Mouse (Mus musculus): ENCODE measurements around the gene Tbx5. TPM values are rescaled to one million over a fixed set of nuclear protein-coding genes. Genes with fewer than 3 reads are reported as not detected.
"Not testable (repeated sequence)": the region's sequence is repeated elsewhere in the genome, so short reads cannot be mapped to it uniquely, and the experiment has no call there.

The Tbx5 gene
- polyA plus RNA-seq, 1 experiment, result not detected

DNA sequence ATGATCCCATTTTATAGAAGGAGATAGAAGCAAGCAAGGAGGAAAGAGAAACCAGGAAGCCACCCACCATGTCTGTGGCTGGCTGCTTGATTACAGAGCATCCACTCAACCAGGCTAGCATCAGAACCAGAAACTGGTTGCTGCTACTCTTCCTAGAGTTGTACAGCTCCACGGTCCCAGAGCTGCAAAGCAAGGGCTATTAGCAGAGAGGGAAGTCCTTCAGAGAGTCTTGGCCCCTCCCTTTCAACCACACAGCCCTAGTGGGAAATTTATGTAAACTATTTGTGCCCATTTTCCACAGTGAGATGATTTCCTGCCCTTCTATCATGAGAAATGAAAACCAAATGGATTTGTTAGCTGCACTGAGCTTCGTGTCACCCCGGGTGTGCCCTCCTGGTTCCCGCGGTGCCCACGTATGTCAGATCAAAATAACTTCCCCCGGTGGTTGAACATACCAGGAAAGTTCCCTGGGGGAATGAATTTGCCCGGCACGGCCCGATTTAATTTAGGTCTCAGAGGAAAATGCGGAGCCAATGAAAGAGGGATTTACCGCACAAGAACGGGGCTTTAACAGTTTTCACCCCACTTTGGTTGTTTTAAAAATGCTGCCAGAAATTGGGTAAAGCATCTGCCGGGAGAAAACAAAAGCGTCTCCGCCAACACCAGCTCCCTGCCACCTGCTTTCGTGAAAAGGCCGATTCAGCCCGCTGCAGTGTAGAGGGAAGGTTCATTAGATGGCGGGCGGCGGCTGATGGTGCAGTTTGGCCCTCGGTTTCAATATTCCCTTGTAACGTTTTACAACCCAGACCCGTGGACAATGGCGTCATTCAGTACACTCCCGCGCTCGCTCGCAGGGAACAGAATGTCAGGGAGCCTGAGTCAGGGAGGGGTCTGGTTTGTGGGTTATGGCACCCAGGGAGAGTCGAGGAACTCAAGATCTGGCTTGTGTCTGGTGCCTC is 34.1 kb downstream of the Tbx5 start:
- TF ChIP-seq CTCF (IDR thresholded peaks at IDR 0.05; ENCODE audit: low read depth, low read length), result no peak
- TF ChIP-seq POLR2A (IDR thresholded peaks at IDR 0.05; ENCODE audit: borderline replicate concordance, low read depth, low read length), result no peak
- Histone ChIP-seq H3K4me3 (ENCODE audit: insufficient read depth, low read length) (no peak overlapping the region), H3K4me1 (ENCODE audit: control insufficient read depth, insufficient read depth, low read length) (no peaks in the 10 kb centered on the region), H3K27ac (ENCODE audit: insufficient read depth, low read depth, low read length) (no peak overlapping the region)

- TF ChIP-seq POLR2A (IDR thresholded peaks at IDR 0.05; ENCODE audit: borderline replicate concordance, low read depth, low read length), result no peak
- TF ChIP-seq CTCF (IDR thresholded peaks at IDR 0.05; ENCODE audit: low read depth, low read length), result no peak
- H3K4me1 ChIP-seq (ENCODE audit: control insufficient read depth, insufficient read depth, low read length), result no peaks in the 10 kb centered on the region
- no peak overlapping the region for H3K27ac ChIP-seq (ENCODE audit: insufficient read depth, low read depth, low read length)
- no peak overlapping the region for H3K4me3 ChIP-seq (ENCODE audit: insufficient read depth, low read length)
These were observed 35.5 kb downstream of the Tbx5 start for GRCm38 (mm10) chr5:119867986-119868385.

DNA sequence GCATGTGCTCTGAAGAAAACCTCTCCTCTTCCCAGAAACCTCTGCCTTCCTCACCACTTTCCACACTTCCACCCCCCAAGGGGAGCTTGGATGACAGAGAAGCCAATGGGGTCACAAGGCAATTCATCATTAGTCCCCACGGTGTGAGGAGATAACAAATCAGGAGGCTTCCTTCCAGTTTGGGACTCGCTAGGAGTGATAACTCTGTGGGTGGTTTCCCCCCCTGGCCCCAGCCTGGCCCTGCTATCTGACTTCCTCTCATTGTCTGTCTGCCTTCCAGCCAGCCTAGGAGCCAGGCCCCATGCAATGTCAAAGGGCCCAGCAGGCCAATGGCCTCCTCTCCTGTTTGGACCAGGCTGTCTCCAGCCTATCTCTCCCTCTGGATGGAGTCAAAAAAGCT is 43.0 kb downstream of the Tbx5 start:
- no peak overlapping the region for H3K27ac ChIP-seq (ENCODE audit: insufficient read depth, low read depth, low read length)
- no peak overlapping the region for H3K4me3 ChIP-seq (ENCODE audit: insufficient read depth, low read length)

DNA sequence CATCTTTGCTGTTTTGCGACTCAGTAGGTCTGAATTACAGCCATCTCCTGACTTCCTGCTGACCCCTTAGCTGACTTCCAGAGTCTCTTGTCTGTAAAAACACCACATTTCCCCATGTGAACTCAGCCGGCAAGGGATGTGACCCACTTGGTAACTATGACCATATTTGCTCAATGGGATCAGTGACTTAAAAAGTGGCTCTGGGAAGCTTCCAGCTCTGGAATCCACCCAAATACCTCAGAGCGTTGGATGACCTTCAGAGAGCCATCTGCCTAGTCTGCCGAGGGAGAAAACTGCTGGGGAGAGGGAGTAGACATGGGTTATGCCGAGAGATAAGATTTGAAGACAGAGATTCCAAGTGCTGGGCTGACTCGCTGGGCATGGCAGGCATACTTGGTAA is 44.7 kb downstream of the Tbx5 start:
- no peak overlapping the region for H3K4me3 ChIP-seq (ENCODE audit: insufficient read depth, low read length)
- H3K4me1 ChIP-seq (ENCODE audit: control insufficient read depth, insufficient read depth, low read length), result no peaks in the 10 kb centered on the region
- TF ChIP-seq CTCF (IDR thresholded peaks at IDR 0.05; ENCODE audit: low read depth, low read length) (no peak), POLR2A (IDR thresholded peaks at IDR 0.05; ENCODE audit: borderline replicate concordance, low read depth, low read length) (no peak)
- no peak overlapping the region for H3K27ac ChIP-seq (ENCODE audit: insufficient read depth, low read depth, low read length)

More for the DNA sequence above, 43.0 kb downstream of the Tbx5 start:
- no peaks in the 10 kb centered on the region for H3K4me1 ChIP-seq (ENCODE audit: control insufficient read depth, insufficient read depth, low read length)
- TF ChIP-seq CTCF (IDR thresholded peaks at IDR 0.05; ENCODE audit: low read depth, low read length) (no peak), POLR2A (IDR thresholded peaks at IDR 0.05; ENCODE audit: borderline replicate concordance, low read depth, low read length) (no peak)

- no peak overlapping the region for H3K27ac ChIP-seq (ENCODE audit: insufficient read depth, low read depth, low read length)
- TF ChIP-seq POLR2A (IDR thresholded peaks at IDR 0.05; ENCODE audit: borderline replicate concordance, low read depth, low read length) (no peak), CTCF (IDR thresholded peaks at IDR 0.05; ENCODE audit: low read depth, low read length) (no peak)
- H3K4me3 ChIP-seq (ENCODE audit: insufficient read depth, low read length), result no peak overlapping the region
- H3K4me1 ChIP-seq (ENCODE audit: control insufficient read depth, insufficient read depth, low read length), result no peaks in the 10 kb centered on the region
These were observed 53.1 kb downstream of the Tbx5 start for GRCm38 (mm10) chr5:119885595-119885994.

- no peak overlapping the region for H3K27ac ChIP-seq (ENCODE audit: insufficient read depth, low read depth, low read length)
- H3K4me3 ChIP-seq (ENCODE audit: insufficient read depth, low read length), result no peak overlapping the region
- no peaks in the 10 kb centered on the region for H3K4me1 ChIP-seq (ENCODE audit: control insufficient read depth, insufficient read depth, low read length)
- TF ChIP-seq POLR2A (IDR thresholded peaks at IDR 0.05; ENCODE audit: borderline replicate concordance, low read depth, low read length) (no peak), CTCF (IDR thresholded peaks at IDR 0.05; ENCODE audit: low read depth, low read length) (no peak)
These were observed 54.9 kb downstream of the Tbx5 start for GRCm38 (mm10) chr5:119887381-119887780.

GRCm38 (mm10) chr5:119891960-119892359 is 59.5 kb downstream of the Tbx5 start:
- Histone ChIP-seq H3K4me1 (ENCODE audit: control insufficient read depth, insufficient read depth, low read length) (no peaks in the 10 kb centered on the region), H3K27ac (ENCODE audit: insufficient read depth, low read depth, low read length) (no peak overlapping the region), H3K4me3 (ENCODE audit: insufficient read depth, low read length) (no peak overlapping the region)
- TF ChIP-seq CTCF (IDR thresholded peaks at IDR 0.05; ENCODE audit: low read depth, low read length) (no peak), POLR2A (IDR thresholded peaks at IDR 0.05; ENCODE audit: borderline replicate concordance, low read depth, low read length) (no peak)

- Histone ChIP-seq H3K27ac (ENCODE audit: insufficient read depth, low read depth, low read length) (no peak overlapping the region), H3K4me3 (ENCODE audit: insufficient read depth, low read length) (no peak overlapping the region), H3K4me1 (ENCODE audit: control insufficient read depth, insufficient read depth, low read length) (no peaks in the 10 kb centered on the region)
- TF ChIP-seq CTCF (IDR thresholded peaks at IDR 0.05; ENCODE audit: low read depth, low read length) (no peak), POLR2A (IDR thresholded peaks at IDR 0.05; ENCODE audit: borderline replicate concordance, low read depth, low read length) (no peak)
These were observed 60.6 kb downstream of the Tbx5 start for GRCm38 (mm10) chr5:119893060-119893459.

DNA sequence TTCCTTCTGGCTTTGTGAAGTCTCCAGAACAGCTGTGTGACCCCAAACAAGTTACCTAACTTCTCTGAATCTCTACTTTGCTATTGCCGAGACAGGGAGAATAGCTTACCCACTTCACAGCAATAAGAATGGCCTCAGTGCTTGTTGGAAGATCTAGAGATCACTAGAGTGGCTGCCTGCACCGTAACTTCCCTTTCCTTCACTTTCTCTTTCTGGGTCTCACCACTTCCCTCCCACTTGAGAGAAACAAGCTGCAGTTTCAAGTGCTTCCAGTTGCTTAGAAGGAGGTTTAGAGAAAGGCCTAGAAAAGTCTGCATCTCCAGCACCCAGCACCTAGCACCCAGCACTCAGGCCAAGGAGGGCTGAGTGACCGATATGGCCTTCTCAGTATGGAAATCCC is 64.1 kb downstream of the Tbx5 start:
- H3K4me3 ChIP-seq (ENCODE audit: insufficient read depth, low read length), result no peak overlapping the region
- no peaks in the 10 kb centered on the region for H3K4me1 ChIP-seq (ENCODE audit: control insufficient read depth, insufficient read depth, low read length)
- no peak overlapping the region for H3K27ac ChIP-seq (ENCODE audit: insufficient read depth, low read depth, low read length)
- TF ChIP-seq CTCF (IDR thresholded peaks at IDR 0.05; ENCODE audit: low read depth, low read length) (no peak), POLR2A (IDR thresholded peaks at IDR 0.05; ENCODE audit: borderline replicate concordance, low read depth, low read length) (no peak)

- Histone ChIP-seq H3K4me3 (ENCODE audit: insufficient read depth, low read length) (no peak overlapping the region), H3K4me1 (ENCODE audit: control insufficient read depth, insufficient read depth, low read length) (no peaks in the 10 kb centered on the region), H3K27ac (ENCODE audit: insufficient read depth, low read depth, low read length) (no peak overlapping the region)
- no peak for TF ChIP-seq POLR2A (IDR thresholded peaks at IDR 0.05; ENCODE audit: borderline replicate concordance, low read depth, low read length)
- no peak for TF ChIP-seq CTCF (IDR thresholded peaks at IDR 0.05; ENCODE audit: low read depth, low read length)
These were observed 84.2 kb downstream of the Tbx5 start for GRCm38 (mm10) chr5:119916551-119917171.

DNA sequence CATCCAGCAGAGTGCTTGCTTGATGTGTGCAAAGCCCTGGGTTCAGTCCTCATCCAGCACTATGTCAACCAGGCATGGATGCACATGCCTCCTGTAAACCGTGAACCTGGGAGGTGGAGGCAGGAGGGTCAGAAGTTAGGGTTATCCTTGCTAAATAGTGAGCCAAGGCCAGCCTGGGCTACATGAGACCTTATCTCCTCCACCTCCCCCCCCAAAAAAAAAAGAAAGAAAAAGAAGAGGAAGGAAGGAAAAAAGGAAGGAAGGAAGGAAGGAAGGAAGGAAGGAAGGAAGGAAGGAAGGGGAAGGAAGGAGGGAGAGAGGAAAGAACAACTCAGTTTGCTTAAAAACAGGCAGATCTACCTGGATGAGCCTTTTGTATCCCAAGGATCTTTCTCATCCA is 85.9 kb downstream of the Tbx5 start:
- H3K27ac ChIP-seq (ENCODE audit: insufficient read depth, low read depth, low read length); H3K4me1 ChIP-seq (ENCODE audit: control insufficient read depth, insufficient read depth, low read length); H3K4me3 ChIP-seq (ENCODE audit: insufficient read depth, low read length): not testable (repeated sequence)

Measured in bone marrow macrophage, adult 2 months (primary cell).